Mouse (Mus musculus) embryo, embryonic 11.5 days (tissue): ENCODE measurements around the gene Bcam.

Experiments
- DNase-seq: peaks from one replicate; pipeline ENCODE4 v3.0.0-alpha.2; 2012; ENCODE audit warnings: low read depth, low spot score

The Bcam gene

DNA sequence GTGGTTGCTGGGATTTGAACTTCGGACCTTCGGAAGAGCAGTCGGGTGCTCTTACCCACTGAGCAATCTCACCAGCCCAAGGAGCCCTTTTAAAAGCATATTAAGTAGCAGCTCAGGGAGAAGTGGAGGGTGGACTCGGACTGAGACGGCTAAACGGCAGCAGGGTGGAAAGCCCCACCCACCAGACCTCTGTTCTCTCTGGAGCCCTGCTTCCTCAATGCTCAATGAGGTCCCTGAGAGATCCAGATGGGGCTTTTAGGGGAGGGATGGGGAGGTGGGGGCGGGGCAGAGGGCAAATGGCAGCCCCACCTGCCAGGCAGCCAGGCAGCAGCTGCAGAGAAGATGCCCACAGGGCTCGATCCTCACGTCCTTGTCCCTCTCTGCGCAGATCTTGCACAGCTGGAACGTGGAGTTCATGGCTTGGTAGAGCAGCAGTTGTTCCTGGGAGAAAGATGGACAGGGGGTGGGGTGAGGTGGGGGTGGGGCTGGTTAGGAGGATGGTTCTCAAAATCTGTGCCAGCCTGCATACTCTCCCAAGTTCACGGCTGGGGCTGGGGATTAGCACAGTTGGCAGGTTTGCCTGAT, 15.2 kb upstream of the Bcam start:
- DNase-seq, result no peak

DNA sequence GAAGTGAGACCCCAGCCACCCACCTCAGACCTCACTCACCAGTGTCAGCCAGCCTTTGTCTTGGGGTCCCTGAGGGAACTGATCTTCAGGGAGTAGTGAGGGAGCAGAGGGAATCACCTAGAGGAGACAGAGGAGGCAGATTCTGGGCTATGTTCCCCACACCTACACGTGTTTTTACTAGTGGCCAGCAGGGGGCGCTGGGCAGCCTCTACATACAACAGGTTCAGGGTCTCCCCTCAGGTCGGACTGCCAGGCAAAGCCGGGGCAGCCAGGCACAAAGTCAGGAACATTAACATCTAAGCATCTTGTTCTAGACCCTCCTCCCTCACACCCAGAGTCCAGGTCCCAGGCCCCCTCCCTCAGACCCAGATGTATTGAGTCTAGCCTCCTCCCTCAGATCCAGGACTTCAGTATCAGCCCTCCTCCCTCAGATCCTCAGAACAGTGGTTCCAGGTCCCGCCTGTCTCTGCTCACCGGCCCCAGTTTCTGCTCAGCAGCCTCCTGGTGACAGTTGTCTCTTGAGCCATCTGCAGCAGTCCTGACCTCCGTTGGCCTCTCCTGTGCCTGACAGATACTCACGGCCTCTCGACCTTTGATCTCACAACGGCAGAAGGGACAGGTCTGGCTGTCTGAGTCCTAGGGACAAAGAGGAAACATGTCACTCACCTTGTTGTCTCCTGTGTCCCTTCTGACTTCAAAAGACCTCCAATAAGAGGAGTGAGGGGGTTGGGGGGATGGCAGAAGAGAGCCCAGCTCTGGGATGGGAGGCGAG, 14.1 kb upstream of the Bcam start:
- DNase-seq, result no peak

DNA sequence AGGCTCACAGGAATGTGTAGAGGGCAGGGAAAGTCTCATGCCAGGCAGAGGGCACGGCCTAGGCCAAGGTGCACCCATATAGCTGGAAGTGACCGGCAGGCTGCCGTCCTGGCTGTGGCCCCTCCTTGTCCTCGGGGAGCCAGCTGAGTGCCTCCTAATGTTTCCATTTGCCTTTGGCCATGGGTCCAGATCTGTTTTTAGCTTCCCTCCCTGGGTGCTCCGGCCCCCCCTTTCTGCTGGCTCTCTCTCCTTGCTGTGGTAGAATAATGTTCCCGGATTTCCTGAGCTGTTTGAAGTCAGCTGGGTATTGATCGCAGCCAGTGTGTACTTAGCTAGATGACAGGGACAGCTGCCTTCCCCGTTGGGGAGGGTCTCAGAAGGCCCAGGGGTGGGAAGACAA, 12.8 kb upstream of the Bcam start:
- DNase-seq, result no peak

DNA sequence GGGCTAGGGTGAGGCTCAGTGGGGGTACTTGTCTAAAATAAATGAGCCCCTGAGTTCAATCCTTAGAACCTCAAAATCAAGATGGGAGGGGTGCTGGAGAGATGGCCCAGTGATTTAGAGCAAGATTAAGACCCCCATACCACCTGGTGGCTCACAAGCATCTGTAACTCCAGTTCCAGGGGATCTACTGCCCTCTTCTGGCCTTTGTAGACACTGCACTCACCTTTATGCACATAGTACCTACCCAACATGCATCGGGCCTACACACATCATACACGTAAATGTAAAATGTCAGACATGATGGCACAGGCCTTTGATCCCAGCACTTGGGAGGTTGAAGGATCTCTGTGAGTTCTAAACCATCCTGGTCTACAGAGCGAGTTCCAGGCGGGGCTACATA, 11.8 kb upstream of the Bcam start:
- DNase-seq, result no peak

DNA sequence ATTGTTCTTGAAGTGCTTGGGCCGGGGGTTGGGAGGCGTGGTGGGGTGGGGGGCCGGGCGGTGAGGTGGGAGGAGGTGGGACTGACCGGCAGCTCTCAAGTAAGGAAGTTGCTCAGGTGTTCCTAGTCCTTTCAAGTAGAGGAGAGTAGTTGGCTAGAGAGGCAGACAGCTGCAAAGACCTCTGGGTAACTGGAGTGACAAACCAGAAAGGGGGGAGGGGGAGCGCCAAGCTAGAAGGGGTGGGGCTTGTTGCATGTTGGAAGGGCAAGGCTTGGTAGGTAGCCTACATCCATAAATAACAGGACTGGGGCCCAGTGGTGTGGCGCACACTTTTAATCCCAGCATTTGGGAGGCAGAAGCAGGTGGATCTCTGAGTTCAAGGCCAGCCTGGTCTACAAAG, 10.9 kb upstream of the Bcam start:
- no peak for DNase-seq

DNA sequence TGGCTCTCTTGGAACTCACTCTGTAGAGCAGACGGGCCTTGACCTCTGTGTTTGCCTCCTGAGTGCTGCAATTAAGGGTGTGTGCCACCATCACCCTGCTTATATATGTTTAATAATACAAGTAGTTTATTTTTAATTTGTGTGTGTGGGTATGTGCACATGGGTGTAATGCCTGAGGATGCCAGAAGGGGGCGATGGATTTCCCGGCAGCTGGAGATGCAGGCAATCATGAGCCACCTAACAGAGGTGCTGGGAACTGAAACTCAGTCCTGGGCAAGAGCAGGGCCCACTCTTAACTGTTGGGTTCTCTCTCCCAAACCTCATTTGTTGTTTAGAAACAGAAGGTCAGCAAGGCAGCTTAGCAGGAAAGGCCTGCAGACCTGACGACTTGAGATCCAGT, 9.1 kb upstream of the Bcam start:
- DNase-seq, result no peak

DNA sequence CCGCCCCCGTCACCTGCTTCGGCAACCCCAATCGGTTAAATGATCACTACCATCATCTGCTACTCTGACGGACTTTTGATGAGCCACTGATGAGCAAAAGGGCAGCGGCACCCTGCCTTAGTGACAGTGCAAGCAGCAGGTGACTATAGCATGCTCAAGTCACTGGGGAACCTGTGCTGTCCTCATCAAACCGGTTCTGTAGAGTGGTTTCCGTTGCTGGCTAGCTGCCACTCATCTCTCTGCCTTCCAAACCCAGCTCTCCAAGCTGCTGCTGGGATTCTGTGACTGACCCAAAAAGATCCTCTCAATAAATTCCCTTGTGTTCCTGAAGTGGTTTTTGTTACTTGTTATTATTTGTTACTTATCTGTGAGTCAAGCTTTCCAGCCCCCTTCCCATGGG, 7.8 kb upstream of the Bcam start:
- DNase-seq, result no peak

DNA sequence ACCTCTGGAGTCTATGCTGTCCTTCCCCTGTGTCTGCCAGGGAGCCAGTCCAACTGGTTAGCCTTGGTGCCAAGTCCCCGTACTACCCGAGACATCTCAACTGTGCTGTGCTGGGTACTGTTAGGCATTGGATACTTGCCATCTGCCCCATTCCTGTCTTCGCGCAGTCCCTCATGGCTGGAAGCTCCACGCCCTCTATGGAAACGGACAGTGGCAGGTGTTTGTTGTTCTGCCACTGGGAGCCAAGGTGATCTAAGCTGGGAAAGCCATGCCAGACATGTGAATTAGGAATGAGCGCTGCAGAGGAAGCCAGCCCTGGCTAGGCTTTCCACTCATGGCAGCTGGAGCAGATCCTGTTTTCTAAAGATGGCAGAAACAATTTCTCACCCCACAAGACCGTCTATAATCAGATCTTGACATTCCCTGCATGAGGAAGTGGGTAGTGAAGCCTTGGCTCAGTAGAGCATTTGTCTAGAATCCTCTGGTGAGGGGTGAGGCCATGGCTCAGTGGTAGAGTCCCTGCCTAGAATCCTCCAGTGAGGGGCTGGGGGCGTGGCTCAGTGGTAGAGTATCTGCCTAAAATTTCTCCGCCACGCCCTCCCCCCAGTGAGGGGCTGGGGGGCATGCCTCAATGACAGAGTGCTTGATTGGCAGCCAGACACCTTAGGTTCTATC, 6.4 kb upstream of the Bcam start:
- DNase-seq, result no peak

DNA sequence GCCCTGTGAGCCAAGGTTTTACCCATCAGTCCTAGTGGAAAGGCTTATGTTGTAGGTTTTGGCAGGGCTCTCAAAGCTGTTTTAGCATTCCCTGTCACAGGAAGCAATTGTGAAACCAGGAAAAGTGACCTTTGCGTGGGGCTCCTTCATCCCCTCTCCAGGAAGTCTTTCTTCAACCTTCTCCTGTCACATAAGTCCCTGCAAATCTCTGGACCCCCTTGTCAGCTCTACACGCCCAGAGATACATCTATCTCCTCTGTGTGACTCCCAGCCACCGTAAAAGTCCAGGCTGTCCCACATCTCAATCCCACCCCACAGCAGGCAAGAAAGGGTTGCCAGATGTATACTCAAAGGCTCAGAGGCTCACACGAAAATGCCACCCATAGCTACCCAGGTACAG, 866 bp upstream of the Bcam start:
- no peak for DNase-seq

DNA sequence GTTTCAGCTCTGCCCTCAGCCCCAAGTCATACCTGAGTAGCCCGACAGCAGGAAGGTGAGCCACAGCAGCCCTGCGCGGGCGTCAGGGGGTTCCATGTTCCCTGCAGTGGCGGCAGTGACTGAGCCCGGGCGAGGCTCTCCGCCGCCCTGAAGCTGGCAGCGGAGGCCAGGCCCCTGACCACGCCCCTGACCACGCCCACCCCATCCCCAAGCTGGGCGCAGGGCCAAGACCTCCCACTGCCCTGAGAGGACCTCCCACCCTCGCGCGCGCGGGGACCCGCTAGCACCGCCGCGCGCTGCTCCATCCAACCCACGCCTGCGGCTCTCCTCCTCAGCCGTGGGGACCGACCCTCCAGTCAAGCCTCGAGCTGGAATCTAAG, 451 bp downstream of the Bcam start:
- DNase-seq, result peak; percentile 77

DNA sequence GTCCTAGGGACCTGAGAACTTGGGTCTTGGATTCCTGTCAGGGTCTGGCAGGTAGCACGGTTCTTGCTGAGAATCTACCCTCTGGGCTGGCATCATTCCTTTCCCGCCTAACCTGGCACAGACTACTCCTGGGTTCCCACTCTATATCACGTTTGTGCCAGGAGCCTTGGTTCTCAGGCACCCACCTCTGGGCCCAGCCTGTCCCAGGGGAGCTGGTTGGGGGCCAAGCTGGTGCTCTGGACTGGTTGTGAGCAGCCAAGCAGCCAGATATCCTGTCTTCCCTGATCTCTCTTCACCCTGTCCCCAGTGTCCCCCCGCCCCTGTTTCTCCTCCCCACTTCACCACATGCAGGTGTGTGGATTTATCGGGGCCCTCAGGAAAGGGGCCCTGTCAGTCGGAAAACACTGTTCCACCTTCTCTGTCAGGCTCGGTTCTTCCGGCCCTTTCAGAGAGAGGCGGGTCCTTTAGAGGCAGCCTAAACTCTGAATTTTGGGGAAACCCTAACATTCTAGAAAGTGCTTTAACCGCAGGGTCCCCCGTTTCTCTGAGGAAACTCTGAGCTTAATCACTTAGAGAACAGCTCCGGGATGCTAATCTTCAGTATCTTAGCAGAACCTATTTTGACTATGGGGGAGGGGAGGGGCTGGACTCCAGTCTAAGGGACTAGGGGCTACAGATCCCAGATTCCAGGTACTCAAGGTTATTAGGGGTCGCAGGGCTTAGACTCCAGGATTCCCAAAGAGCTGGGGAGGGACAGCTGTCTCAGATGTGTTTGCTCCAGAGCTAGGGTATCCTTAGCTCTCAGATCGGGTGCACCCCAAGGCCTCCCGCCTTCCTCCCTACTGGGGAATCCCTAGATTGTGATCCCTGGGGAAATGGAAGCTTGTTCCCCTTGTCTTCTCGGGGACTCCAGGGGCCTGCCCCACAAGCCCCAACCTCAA, 1.1 kb downstream of the Bcam start:
- DNase-seq, result no peak

DNA sequence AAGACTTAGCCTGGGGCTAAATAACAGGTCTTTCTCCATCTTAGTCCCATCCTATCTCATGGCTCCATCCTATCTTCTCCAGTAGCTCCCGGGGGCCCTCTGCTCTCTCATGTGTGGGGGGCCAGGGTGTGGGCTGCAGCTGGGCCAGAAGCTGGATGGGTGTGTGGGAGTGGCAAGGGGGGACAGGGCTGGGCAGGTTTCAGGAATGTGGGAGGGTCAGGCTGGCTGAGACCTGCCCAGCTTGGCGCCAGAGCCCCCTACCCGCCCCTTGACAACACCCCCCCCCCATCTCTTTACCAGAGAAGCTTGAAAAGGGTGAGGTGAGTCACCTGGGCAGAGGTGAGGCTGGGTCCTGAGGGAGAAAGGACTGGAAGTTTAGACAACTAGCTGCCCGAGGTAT, 1.8 kb downstream of the Bcam start:
- DNase-seq, result no peak

DNA sequence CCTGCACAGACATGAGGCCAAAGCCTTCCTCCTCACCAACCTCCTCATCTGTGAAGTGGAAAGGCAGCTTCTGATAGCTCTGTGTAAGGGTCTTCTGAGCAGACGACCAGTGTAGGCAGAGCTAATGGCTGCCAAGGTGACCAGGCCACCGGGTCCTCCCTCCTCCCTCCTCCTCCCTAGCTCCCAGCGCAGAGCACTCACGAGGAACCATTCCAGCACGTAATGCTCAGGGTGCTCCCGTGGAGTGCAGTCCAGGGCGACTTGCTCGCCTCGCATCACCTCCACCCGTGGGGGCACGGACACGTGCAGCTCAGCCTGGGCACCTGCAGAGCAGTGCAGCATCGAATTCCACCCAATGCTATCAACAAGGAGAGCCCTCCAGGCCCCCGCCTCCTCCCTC, 2.6 kb downstream of the Bcam start:
- DNase-seq, result no peak

DNA sequence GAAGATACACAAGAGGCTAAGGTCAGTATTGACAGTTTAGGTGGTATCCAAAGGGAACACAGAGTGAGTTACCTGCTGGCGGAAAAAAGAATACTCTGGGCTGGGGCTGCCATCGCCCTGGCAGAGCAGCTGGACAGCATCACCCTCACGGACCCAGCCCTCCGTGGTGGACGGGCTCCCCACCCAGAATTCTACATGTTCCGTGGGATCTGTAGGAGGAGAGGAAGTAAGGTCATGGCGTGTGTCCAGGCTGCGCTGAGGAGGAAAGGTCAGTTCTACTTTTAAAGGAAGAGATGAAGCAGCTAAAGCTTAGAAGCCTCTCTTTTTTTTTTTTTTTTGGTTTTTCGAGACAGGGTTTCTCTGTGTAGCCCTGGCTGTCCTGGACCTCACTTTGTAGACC, 6.2 kb downstream of the Bcam start:
- DNase-seq, result no peak

DNA sequence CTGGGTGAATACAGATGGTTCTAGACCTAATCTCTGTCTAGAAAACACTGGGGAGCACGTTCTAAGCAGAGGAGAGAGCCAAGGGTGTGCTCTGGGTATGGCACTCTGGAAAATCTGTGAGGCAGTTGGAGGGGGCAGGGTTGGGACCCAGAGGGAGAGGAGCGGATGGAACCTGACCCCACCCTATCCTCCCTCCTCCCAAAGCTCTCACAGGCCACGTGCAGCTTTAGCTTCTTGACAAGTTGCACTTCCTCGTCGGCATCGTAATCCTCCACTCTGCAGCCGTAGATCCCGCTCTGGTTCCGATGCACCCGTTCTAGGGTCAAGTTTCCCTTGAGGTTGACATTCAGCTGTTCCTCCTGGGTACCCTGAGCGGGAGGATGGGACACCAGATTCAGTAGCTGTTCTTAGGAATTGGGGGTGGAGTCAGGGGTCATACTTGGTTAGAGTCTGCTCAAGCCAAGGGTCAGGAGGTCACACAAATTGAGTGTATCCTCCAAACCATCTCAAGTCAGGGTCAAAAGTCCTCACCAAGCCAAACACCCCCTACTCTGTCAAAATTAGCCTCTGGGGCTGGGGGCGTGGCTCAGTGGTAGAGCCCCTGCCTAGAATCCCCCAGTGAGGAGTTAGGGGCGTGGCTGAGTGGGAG, 6.9 kb downstream of the Bcam start:
- DNase-seq, result no peak

DNA sequence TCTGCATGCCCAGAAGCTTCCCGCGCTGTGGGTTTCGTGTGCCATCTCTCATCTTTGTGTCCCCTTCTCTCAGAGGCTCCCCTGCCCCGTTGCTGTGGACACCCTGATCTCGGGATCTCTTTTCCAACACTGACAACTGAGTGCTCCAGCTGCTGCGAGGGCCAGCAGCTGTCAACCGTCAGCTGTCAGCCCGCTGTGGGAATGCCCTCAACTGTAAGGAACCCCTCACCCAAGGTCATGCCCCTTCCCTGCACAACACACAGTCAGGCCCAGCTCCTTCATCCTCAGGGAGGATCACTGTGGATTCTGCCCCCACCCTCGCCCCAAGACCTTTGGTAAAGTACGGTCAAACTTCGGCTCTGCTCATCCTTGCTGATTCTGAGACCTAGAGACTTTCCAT, 8.5 kb downstream of the Bcam start:
- DNase-seq, result no peak

DNA sequence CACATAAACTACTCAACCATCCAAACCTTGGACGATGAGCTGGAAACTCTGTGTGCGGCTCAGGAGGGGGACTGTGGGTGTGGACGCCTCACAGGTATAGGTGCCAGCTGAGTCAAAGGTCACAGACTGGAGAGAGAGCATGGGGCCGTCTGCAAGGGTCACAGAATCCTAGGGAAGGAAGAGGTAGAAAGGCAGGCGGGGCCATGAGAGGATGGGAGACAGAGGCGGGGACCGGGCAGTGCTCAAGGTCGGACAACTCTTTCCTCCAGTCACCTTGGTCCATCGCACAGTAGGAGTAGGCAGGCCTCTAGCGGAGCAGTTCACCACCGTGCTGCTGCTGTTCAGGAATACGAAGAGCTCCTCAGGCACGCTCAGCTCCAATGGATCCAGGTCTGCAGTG, 10.8 kb downstream of the Bcam start:
- DNase-seq, result no peak

DNA sequence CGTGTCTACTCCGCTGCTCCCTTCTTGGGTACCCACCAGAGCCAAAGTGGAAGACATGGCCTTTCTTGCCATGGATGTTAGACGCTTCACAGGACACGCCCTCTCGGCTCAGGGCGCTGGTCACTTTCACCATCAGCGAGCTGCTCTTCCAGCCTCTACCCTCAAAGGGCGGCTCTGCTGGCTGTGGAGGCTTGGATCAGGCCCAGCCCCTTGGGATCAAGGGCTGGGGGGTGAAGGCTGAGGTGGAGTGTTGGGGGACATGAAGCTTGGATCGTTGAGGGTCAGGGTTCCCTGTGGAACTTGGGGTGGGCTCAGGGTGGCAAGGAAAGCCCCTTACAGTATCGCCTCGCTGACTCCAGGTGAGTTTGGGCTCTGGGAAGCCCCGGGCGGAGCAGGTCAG, 12.2 kb downstream of the Bcam start:
- no peak for DNase-seq

DNA sequence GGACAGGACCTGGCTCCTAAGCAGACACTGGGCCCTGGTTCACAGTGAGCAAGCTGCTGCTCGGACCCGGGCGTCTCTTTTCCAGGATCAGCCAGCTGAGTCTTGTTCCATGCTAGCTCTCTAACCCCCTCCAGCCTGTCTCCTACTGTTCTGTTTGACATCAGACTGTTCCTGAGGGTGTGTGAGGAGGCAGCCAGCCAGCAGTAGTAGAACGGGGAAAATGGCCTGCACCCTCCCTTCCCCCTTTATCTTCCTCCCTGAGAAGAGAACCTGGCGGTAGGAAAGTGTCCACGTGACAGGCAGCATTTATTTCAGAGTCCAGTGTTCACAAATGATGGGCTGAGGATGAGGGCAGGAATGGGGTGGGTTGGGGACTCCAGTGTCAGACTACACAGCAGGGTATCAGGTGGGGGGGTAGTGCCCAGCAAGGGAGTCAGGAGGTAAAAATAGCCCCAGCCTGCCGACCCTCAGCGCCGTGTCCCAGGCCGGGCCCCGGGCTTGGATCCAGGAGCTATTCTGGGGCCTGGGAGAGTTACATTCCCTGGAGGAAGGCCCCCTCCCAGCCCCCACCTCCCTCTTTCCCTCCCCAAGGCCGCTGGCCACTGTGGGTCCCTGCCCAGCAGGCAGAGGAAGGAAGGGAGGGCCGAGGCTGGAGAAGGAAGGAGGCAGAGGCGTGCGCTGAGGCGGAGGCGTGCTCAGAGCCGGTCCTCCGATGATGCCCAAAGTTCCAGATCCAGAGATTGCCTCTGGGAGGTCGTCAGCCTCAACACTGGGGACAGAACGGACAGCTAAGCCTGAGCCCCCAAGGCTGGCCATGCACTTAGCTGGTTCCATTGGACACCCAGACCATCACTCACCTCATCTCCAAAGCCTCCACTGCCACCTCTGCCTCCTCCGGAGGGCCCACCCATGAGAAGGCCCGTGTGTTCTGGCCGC, 14.7 kb downstream of the Bcam start:
- no peak for DNase-seq

DNA sequence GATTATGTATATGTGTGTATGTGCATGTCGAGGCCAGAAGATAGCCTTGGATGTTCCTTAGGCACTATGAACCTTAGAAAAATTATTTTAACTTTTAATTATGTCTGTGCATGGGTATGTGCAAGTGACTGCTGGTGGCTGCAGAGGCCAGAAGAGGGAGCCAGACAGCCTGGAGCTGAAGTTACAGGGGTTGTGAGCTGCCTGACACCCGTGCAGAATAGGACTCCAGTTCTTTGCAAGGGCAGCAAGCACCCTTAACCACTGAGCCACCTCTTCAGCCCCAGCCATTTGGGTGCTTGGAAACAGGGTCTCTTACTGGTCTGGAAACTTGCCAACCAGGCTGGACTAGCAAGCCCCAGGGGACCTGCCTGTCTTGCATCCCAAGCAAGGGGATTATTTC, 15.8 kb downstream of the Bcam start:
- DNase-seq, result no peak

DNA sequence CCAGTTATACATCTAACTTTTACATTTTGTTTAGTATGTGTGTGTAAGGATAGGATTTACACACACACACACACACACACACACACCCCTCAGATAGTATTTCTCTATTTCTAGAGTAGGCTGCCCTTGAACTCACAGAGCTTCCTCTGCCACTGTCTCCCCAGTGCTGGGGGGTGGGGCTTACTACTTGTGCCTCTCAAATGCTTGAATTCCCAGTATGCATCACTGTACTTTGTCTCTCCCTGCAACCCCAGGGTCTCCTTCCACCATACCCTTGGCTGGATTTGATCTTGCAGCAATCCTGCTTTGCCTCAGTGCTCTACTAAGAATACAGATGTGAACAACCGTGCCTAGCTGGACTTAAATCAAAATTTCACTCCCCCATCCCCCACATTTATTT, 16.8 kb downstream of the Bcam start:
- no peak for DNase-seq
